Mouse (Mus musculus): Measurements from ENCODE around the gene Gprc5c.
A peak's percentile ranks its signal among the peaks of the same experiment; 100 is the strongest.

The Gprc5c gene

GRCm38 (mm10) chr11:114869787-114870186 is 18.8 kb downstream of the Gprc5c start:
- no peak for DNase-seq

GRCm38 (mm10) chr11:114871540-114871939 is 20.6 kb downstream of the Gprc5c start:
- peak in 1 of 2 experiments; percentile 36 for DNase-seq

- DNase-seq, result no peak
Observed at GRCm38 (mm10) chr11:114873022-114873817, 22.3 kb downstream of the Gprc5c start.

- DNase-seq, result peak in 1 of 2 experiments; percentile 20
Observed at GRCm38 (mm10) chr11:114874226-114875145, 23.5 kb downstream of the Gprc5c start.

- peak; percentile 50 to 51 for DNase-seq
Observed at GRCm38 (mm10) chr11:114875301-114875801, 24.4 kb downstream of the Gprc5c start.

GRCm38 (mm10) chr11:114876176-114876575 is 25.2 kb downstream of the Gprc5c start:
- DNase-seq, result peak in 1 of 2 experiments; percentile 12

DNA sequence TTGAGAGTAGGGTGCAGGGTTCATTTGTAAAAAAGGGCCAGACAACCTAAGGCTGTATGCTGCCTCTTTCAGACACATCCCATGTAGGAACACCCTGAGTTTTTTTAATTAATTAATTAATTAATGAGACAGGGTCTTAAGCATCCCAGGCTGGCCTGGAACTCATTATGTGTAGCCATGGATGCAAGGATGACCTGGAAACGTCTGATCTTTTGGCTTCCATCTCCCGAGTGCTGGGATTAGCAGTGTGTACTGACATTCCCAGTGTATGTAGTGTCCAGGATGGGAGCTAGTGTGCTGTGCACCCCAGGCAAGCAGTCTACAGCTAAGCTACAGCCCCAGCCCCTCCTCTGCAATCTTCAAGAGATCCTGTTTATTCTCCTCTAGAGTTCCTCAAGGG is 25.7 kb downstream of the Gprc5c start:
- peak in 1 of 2 experiments; percentile 11 for DNase-seq

DNA sequence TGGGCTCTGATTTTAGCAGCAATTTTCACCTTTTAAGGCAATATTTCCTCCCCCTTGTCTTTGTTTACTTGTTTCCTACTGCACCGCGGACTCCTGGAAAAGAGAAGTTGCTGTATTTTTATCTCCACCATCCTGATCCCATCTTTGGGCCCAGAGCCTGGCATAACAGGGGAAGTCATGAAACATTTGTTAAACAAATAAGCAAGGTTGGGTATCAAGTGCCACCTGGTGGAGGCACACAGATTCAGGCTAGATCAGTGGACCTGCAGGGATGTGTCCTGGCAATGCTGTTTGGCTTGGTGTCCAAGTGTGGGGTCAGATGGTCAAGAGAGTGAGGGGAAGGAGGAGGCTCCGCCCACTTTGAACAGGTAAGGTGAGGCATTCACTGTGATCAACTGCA is 26.2 kb downstream of the Gprc5c start:
- peak; percentile 85 to 86 for DNase-seq

- no peak for DNase-seq
Observed at GRCm38 (mm10) chr11:114879666-114880065, 28.7 kb downstream of the Gprc5c start.

DNA sequence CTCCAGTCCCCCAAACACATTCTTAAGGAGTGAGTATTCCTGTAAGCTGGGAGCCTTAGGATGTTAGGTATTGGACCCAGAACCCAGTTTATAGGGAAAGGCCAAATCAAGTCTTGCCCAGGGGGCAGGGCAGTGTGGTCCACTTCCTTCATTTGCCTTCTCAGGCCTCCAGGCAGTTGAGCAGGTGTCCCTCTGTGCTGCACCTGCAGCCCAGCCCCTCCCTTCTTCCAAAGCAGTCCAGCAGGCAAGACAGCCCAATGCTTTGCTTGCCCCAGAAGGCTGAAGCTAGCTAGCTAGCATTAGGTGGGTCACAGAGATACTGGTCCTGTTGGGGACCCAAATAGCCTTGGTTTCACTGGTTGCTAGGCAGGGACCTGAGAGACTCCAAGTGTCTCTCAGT is 29.2 kb downstream of the Gprc5c start:
- DNase-seq, result no peak

DNA sequence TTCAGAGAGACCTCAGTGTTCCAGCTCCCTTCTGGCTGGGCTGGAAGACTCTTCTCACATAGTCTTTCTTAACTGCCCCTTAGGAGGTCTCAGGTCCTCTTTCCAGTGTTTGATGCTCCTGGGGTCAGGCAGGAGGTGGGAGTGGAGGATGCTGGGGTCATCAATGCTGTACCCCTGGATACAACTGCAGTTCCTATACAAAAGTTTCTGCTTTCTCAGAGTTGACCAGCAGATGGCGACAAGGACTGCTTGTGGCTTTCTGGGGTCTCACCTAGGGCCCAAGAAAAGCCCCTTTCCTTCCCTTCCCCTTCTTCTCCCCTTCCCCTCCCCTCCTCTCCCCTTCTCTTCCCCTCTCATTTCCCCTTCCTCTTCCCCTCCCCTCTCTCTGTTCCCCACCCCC is 29.6 kb downstream of the Gprc5c start:
- peak; percentile 75 to 82 for DNase-seq

DNA sequence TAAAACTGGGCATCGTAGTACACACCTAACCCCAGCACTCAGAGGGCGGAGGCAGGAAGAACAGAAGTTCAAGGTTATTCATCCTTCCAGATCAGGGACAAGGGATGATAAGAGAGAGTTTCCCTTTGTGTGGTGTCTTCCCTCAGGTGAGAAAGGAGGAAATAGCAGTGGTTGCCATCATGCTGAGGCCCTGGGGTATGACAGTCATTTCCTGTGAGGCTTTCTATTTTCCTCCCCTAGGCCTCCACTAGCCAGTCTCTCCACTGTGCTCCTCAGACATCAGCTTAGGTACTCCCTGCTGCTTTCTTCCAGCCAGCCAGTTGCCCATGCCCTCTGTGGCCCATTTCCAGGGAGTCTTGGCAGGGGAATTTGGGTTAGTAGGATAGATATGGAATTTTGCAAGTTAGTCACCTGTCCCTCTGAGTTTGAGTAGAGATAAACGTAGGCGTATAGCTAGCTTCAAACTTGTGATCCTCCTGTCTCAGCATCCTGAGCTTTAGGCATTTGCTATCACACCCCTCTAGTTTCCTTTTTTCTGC is 32.4 kb downstream of the Gprc5c start:
- DNase-seq, result peak in 1 of 2 experiments; percentile 45

GRCm38 (mm10) chr11:114884380-114885100 is 33.6 kb downstream of the Gprc5c start:
- DNase-seq, result peak; percentile 83 to 88

DNA sequence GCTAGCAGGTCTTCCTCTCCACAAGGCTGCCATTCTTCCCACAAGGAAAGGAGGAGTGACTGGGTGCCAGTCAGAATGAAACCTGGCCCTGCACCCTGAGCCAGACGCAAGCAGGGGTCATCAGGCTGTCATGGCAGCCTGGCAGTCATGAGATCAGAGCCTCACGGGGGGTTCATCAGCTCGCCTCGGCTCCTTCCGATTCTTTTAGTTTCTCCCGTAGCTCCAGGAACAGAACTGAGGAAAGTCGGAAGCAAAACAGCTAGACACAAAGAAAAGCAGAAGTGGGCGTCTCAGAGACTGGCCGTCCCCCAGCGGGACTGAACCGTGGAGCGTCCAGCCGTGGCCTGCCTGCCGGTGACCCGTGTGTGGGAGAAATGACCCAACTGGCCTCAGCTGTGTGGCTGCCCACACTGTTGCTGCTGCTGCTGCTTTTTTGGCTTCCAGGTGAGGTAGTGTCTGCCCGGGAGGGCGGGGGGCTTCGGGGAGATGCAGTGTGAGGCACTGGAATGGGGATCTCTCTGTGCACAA is 39.1 kb downstream of the Gprc5c start, which contains the start of gene Cd300a:
TSS of gene Cd300a (plus strand) at position 51 of the 528 bp plus-strand sequence.
- no peak for DNase-seq

GRCm38 (mm10) chr11:114890542-114890941 is 39.6 kb downstream of the Gprc5c start:
- no peak for DNase-seq

- DNase-seq, result no peak
Observed at GRCm38 (mm10) chr11:114896085-114896484, 45.1 kb downstream of the Gprc5c start.

GRCm38 (mm10) chr11:114898026-114898425 is 47.1 kb downstream of the Gprc5c start:
- DNase-seq, result no peak

DNA sequence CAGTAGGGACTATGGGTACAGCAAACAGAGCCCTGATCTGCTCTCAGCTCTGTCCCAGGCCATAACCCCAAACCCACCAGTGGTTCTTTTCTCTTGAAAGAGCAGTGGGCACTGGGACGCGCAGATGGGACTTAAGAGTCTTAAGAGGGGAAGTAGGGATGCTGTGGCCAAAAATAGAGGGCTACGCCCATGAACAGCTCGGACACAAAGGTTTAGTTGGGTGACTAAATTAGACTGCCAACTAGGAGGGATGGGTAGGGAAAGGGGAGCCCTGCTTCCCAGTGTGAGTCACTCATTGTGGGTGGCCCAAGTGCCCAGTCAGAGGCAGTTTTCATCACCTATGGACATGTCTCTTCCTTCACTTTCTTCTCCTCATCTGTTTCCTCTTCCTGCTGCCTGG is 52.3 kb downstream of the Gprc5c start:
- no peak for DNase-seq

DNA sequence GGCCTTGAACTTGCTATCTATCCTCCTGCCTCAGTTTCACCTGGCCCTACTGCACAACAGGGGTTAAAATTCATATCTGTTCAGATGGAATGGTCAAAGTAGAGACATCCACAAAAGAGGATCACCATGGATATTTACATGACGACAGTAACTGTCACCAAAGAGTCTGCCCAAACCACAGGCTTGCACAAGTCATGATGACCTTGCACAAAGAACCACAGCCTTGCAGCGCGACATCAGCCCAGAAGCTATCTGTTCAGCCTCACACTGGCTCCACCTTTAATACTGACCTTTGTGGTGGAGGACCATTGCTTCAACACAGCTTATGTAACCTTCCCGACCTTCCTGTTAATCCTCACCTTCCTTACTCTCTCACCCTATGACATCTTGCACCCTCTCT is 56.6 kb downstream of the Gprc5c start:
- no peak for DNase-seq

DNA sequence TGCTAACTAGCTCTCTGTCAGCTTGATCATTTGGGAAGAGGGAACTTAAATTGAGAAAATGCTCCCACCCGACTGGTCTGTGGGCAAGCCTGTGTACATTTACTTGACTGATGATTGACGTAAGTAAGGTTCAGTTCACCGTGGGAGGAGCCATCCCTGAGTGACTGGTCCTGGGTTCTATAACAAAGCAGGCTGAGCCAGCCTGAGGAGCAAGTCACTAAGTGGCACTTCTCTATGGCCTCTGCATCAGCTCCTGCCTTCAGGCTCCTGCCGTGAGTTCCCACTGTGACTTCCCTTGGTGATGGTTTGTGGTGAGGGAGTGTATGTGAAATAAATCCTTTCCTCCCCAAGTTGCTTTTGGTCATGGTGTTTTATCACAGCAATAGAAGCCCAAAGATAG is 57.1 kb downstream of the Gprc5c start:
- no peak for DNase-seq

DNA sequence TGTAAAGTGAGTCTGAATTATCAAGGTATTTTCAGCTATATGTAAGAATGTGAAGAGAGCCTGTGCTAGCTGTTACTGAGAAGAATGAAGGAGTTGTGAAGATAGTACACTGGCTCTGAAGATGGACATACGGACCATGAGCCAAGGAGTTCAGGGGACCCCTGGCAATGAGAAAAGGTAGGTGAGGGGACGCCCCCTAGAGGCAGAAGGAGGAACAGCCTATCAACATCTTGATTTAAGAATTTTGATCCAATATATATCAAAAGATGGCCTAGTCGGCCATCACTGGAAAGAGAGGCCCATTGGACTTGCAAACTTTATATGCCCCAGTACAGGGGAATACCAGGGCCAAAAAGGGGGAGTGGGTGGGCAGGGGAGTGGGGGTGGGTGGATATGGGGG is 58.6 kb downstream of the Gprc5c start:
- DNase-seq, result peak in 1 of 2 experiments; percentile 35

GRCm38 (mm10) chr11:114912847-114913246 is 61.9 kb downstream of the Gprc5c start:
- DNase-seq, result peak; percentile 92 to 93

Data from cerebellum, postnatal 14 days (tissue).